Mouse (Mus musculus) lung, adult 2 months (tissue): Measurements from ENCODE around the gene Alg12.

Experiments
- CTCF ChIP-seq: fragments of 200-500 bp; IDR thresholded peaks from 2 replicates; pipeline ENCODE4 v1.5.1; 2011; ENCODE audit warnings: mild to moderate bottlenecking, low read length, control low read depth; ENCODE audit not compliant: insufficient read depth
- POLR2A ChIP-seq: fragments of 200-500 bp; IDR thresholded peaks from 2 replicates; pipeline ENCODE4 v1.6.1; 2011; ENCODE audit warnings: low read depth, mild to moderate bottlenecking, control low read depth, low read length, borderline replicate concordance; ENCODE audit errors: extremely low read depth

- TF ChIP-seq CTCF: no peak
- no peak for TF ChIP-seq POLR2A
Measured at GRCm38 (mm10) chr15:88865061-88865460, 45.9 kb upstream of the Alg12 start.
